Mouse (Mus musculus): Measurements from ENCODE around the gene Vmn2r35.
"Not testable (repeated sequence)": the region's sequence is repeated elsewhere in the genome, so short reads cannot be mapped to it uniquely, and the experiment has no call there.

The Vmn2r35 gene

GRCm38 (mm10) chr7:7819767-7820166 lies at the start of gene Vmn2r35:
Gene Vmn2r35, minus strand, starts transcription at chr7:7819867.
- not testable (repeated sequence) for DNase-seq

- DNase-seq = peak; percentile 67
Measured at GRCm38 (mm10) chr7:7794196-7794595, 25.5 kb downstream of the Vmn2r35 start.
